Mouse (Mus musculus) MEL (cell line): ENCODE results near the gene Nipsnap2. TPM values are rescaled to one million over a fixed set of nuclear protein-coding genes. Genes with fewer than 3 reads are reported as not detected.
A peak's percentile ranks its signal among the peaks of the same experiment; 100 is the strongest.

ENCODE experiments used
- DNase-seq: peaks from one replicate; pipeline ENCODE4 v3.0.0; 2011; ENCODE audit warnings: low read depth, low spot score
- H3K27ac ChIP-seq: 2 replicates; pipeline ENCODE4 v1.5.1; 2012; ENCODE audit warnings: low read depth, mild to moderate bottlenecking, control low read depth, low read length, moderate library complexity; ENCODE audit not compliant: control insufficient read depth
- H3K27me3 ChIP-seq, 2 experiments: fragments of 150-350 bp in 1 of 2; sonication (generic) in 1 of 2; 2 replicates each; pipeline ENCODE4 v1.6.1; 2012; ENCODE audit warnings: low read length in 2 of 2, mild to moderate bottlenecking in 2 of 2, improper control_type of control experiment in 1 of 2, moderate library complexity in 1 of 2; ENCODE audit not compliant: insufficient read depth in 2 of 2, control insufficient read depth in 1 of 2
- H3K36me3 ChIP-seq, 2 experiments: 2 replicates each; pipeline ENCODE4 v1.6.1; 2012 to 2014; ENCODE audit warnings: low read length in 2 of 2, improper control_type of control experiment in 1 of 2, inconsistent platforms in 1 of 2, mild to moderate bottlenecking in 1 of 2; ENCODE audit not compliant: insufficient read depth in 2 of 2, control insufficient read depth in 1 of 2
- H3K4me1 ChIP-seq, 2 experiments: fragments of 150-350 bp in 1 of 2; sonication (generic) in 1 of 2; 2 replicates each; pipeline ENCODE4 v1.6.1; 2012; ENCODE audit warnings: low read length in 2 of 2, improper control_type of control experiment in 1 of 2, mild to moderate bottlenecking in 1 of 2; ENCODE audit not compliant: insufficient read depth in 2 of 2, control insufficient read depth in 1 of 2
- H3K4me3 ChIP-seq, 2 experiments: fragments of 150-350 bp in 1 of 2; sonication (generic) in 1 of 2; 2 replicates each; pipeline ENCODE4 v1.5.1; 2012; ENCODE audit warnings: low read depth in 2 of 2, low read length in 2 of 2, mild to moderate bottlenecking in 2 of 2, moderate library complexity in 2 of 2, control low read depth in 1 of 2, improper control_type of control experiment in 1 of 2; ENCODE audit not compliant: control insufficient read depth in 1 of 2, insufficient read depth in 1 of 2
- H3K79me2 ChIP-seq: 2 replicates; pipeline ENCODE4 v1.6.1; 2012; ENCODE audit warnings: mild to moderate bottlenecking, low read length, moderate library complexity; ENCODE audit not compliant: control insufficient read depth, poor library complexity, insufficient read depth
- H3K9ac ChIP-seq: 2 replicates; pipeline ENCODE4 v1.6.1; 2012; ENCODE audit warnings: low read depth, mild to moderate bottlenecking, control low read depth, low read length, moderate library complexity; ENCODE audit not compliant: control insufficient read depth, poor library complexity, severe bottlenecking
- H3K9me3 ChIP-seq: fragments of 150-350 bp; sonication (generic); replicated peaks from 2 replicates; pipeline ENCODE4 v1.6.1; 2012; ENCODE audit warnings: mild to moderate bottlenecking, low read length, improper control_type of control experiment, moderate library complexity; ENCODE audit not compliant: insufficient read depth
- BHLHE40 ChIP-seq: IDR thresholded peaks from 2 replicates; pipeline ENCODE4 v1.6.1; 2012; ENCODE audit warnings: low read depth, mild to moderate bottlenecking, inconsistent platforms, low read length, improper control_type of control experiment, borderline replicate concordance
- CHD2 ChIP-seq: IDR thresholded peaks from 2 replicates; pipeline ENCODE4 v1.6.1; 2011; ENCODE audit warnings: low read length, improper control_type of control experiment
- CTCF ChIP-seq, 3 experiments: IDR thresholded peaks in 2 of 3; conservative IDR thresholded peaks in 1 of 3; 2 replicates each; pipeline ENCODE4 v1.5.1; 2011 to 2012; ENCODE audit warnings: low read length in 3 of 3, low read depth in 2 of 3, mild to moderate bottlenecking in 2 of 3, improper control_type of control experiment in 1 of 3, inconsistent platforms in 1 of 3, mixed read lengths in 1 of 3, moderate library complexity in 1 of 3; ENCODE audit not compliant: control insufficient read depth in 1 of 3, insufficient read depth in 1 of 3, poor library complexity in 1 of 3, severe bottlenecking in 1 of 3
- ELF1 ChIP-seq: IDR thresholded peaks from 2 replicates; pipeline ENCODE4 v1.6.1; 2014; ENCODE audit warnings: low read depth, mild to moderate bottlenecking, inconsistent platforms, low read length, improper control_type of control experiment, moderate library complexity
- EP300 ChIP-seq, 2 experiments: IDR thresholded peaks; 2 replicates each; pipeline ENCODE4 v1.6.1; 2011; ENCODE audit warnings: improper control_type of control experiment in 2 of 2, low read length in 2 of 2, low read depth in 1 of 2, mild to moderate bottlenecking in 1 of 2
- ETS1 ChIP-seq: IDR thresholded peaks from 2 replicates; pipeline ENCODE4 v1.6.1; 2012; ENCODE audit warnings: low read depth, mild to moderate bottlenecking, inconsistent platforms, low read length, improper control_type of control experiment, moderate library complexity
- GATA1 ChIP-seq: IDR thresholded peaks from 2 replicates; pipeline ENCODE4 v1.6.1; 2011; ENCODE audit warnings: low read depth, low read length, improper control_type of control experiment
- MAFK ChIP-seq: IDR thresholded peaks from 2 replicates; pipeline ENCODE4 v1.6.1; 2011; ENCODE audit warnings: low read depth, mild to moderate bottlenecking, low read length, improper control_type of control experiment, borderline replicate concordance
- MAZ ChIP-seq: IDR thresholded peaks from 2 replicates; pipeline ENCODE4 v1.6.1; 2012; ENCODE audit warnings: low read depth, mild to moderate bottlenecking, inconsistent platforms, low read length, improper control_type of control experiment
- MXI1 ChIP-seq: IDR thresholded peaks from 2 replicates; pipeline ENCODE4 v1.6.1; 2011; ENCODE audit warnings: mild to moderate bottlenecking, low read depth, low read length, improper control_type of control experiment
- MYB ChIP-seq: IDR thresholded peaks from 2 replicates; pipeline ENCODE4 v1.6.1; 2011; ENCODE audit warnings: mild to moderate bottlenecking, low read depth, low read length, improper control_type of control experiment
- MYC ChIP-seq: IDR thresholded peaks from 2 replicates; pipeline ENCODE4 v1.6.1; 2011; ENCODE audit warnings: low read depth, mild to moderate bottlenecking, low read length, improper control_type of control experiment, moderate library complexity
- NELFE ChIP-seq: IDR thresholded peaks from 2 replicates; pipeline ENCODE4 v1.6.1; 2011; ENCODE audit warnings: low read depth, low read length, improper control_type of control experiment
- NRF1 ChIP-seq: IDR thresholded peaks from 2 replicates; pipeline ENCODE4 v1.6.1; 2014; ENCODE audit warnings: low read depth, mild to moderate bottlenecking, inconsistent platforms, low read length, improper control_type of control experiment, moderate library complexity; ENCODE audit not compliant: poor library complexity, insufficient read depth, severe bottlenecking
- POLR2AphosphoS2 ChIP-seq: IDR thresholded peaks from 2 replicates; pipeline ENCODE4 v1.6.1; 2011; ENCODE audit warnings: low read length, improper control_type of control experiment
- RAD21 ChIP-seq: IDR thresholded peaks from 2 replicates; pipeline ENCODE4 v1.6.1; 2011; ENCODE audit warnings: mild to moderate bottlenecking, low read depth, low read length, improper control_type of control experiment
- RCOR1 ChIP-seq: IDR thresholded peaks from 2 replicates; pipeline ENCODE4 v1.6.1; 2012; ENCODE audit warnings: low read depth, mild to moderate bottlenecking, inconsistent platforms, low read length, improper control_type of control experiment
- SIN3A ChIP-seq: IDR thresholded peaks from 2 replicates; pipeline ENCODE4 v1.6.1; 2012; ENCODE audit warnings: low read length, improper control_type of control experiment, inconsistent platforms
- SMC3 ChIP-seq: IDR thresholded peaks from 2 replicates; pipeline ENCODE4 v1.6.1; 2011; ENCODE audit warnings: low read depth, low read length, improper control_type of control experiment
- TAL1 ChIP-seq: IDR thresholded peaks from 2 replicates; pipeline ENCODE4 v1.6.1; 2012; ENCODE audit warnings: mild to moderate bottlenecking, inconsistent platforms, low read length, moderate library complexity, mixed read lengths
- TCF12 ChIP-seq: IDR thresholded peaks from 2 replicates; pipeline ENCODE4 v1.6.1; 2014; ENCODE audit warnings: low read depth, mild to moderate bottlenecking, inconsistent platforms, low read length, improper control_type of control experiment, moderate library complexity
- UBTF ChIP-seq: IDR thresholded peaks from 2 replicates; pipeline ENCODE4 v1.6.1; 2012; ENCODE audit warnings: low read depth, mild to moderate bottlenecking, inconsistent platforms, low read length, improper control_type of control experiment, moderate library complexity, borderline replicate concordance; ENCODE audit not compliant: insufficient read depth
- USF1 ChIP-seq: IDR thresholded peaks from 2 replicates; pipeline ENCODE4 v1.6.1; 2014; ENCODE audit warnings: low read depth, mild to moderate bottlenecking, inconsistent platforms, low read length, improper control_type of control experiment, moderate library complexity
- USF2 ChIP-seq, 2 experiments: IDR thresholded peaks; 2 replicates each; pipeline ENCODE4 v1.6.1; 2011 to 2012; ENCODE audit warnings: improper control_type of control experiment in 2 of 2, low read length in 2 of 2, borderline replicate concordance in 1 of 2, inconsistent platforms in 1 of 2, low read depth in 1 of 2, mild to moderate bottlenecking in 1 of 2; ENCODE audit not compliant: insufficient read depth in 1 of 2
- ZKSCAN1 ChIP-seq: IDR thresholded peaks from 2 replicates; pipeline ENCODE4 v1.6.1; 2012; ENCODE audit warnings: low read depth, mild to moderate bottlenecking, inconsistent platforms, low read length, improper control_type of control experiment, moderate library complexity
- polyA plus RNA-seq, 2 experiments: library from polyadenylated mRNA; stranded (reverse) in 1 of 2; unstranded in 1 of 2; fragments of >175 nt in 1 of 2; fragments of >200 nt in 1 of 2; gene quantifications; 2 replicates each; pipeline versions ENCODE4 v1.2.1 to v1.2.4; 2012; ENCODE audit warnings: low replicate concordance in 2 of 2, low read depth in 1 of 2; ENCODE audit not compliant: insufficient read length in 2 of 2, insufficient read depth in 1 of 2, missing spikeins in 1 of 2
- total RNA-seq: library from RNA; depleted of rRNA; stranded (reverse); fragments of 300-350 nt; gene quantifications from 2 replicates; pipeline ENCODE4 v1.2.3, GENCODE M21; 2012

Nipsnap2 gene
- total and polyA plus RNA-seq, 3 experiments: 34.2 to 35.7 TPM; not detected in 1

DNA sequence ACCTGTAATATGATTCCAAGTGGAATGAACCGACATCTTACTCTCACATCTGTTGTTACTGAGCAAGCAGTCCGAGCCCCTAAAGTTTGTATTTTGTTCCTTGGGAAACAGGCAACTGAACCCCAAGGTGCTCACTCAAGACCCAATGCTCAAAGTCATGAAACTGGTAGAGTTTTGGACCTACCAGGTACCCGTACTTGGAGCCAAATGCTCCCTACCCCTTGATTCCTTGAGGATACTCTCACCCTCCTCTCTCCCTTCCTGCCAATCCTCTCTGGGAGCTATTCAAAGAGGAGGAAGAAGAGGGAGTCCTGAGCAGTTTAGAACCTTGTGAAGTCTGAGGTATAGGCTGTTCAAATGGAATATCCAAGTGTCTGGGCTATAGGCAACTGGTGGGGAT is 1.9 kb downstream of the Nipsnap2 start:
- peaks cover 15 to 46% of the 10 kb centered on the region in 2 experiments for H3K4me1 ChIP-seq

DNA sequence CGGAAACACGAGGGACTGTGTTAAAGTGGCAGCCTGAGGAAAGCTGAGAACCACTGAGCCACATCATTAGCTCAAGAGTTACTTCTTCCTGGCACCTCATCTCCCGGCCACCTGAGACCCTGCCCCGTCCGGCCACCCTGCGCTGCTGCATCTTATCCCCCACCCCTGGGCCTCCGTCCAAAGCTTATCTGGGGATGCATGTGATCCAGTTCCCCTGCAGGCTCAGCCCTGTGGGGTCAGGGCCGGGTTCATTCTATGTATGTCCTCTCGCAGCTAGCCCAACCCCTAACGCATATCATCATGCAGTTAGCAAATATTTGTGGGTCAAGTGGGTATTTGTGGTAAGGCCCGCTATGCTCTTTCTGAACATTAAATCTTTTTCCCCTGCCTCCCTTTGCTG is 4.4 kb downstream of the Nipsnap2 start:
- peak; percentile 45; the same call in 1 of the 2 replicates for TF ChIP-seq ETS1
- TF ChIP-seq USF2 (IDR thresholded peaks at IDR 0.05; ENCODE audit: borderline replicate concordance in 1 of 2, insufficient read depth in 1 of 2, low read depth in 1 of 2, low read length in 2 of 2): no peak
- no peak for TF ChIP-seq NRF1
- TF ChIP-seq RAD21: no peak
- no peak for TF ChIP-seq MYB
- TF ChIP-seq EP300 (IDR thresholded peaks at IDR 0.05; ENCODE audit: low read depth in 1 of 2, low read length in 2 of 2): peak in 1 of 2 experiments; percentile 52; a peak in 3 of 4 replicates
- TF ChIP-seq MXI1: peak; percentile 49
- peak; percentile 59 for TF ChIP-seq TCF12
- peak; percentile 69 for TF ChIP-seq USF1
- 0 out of 2 replicates have a peak, but pooled peaks have one; percentile 25 for TF ChIP-seq BHLHE40
- peak; percentile 50; the same call in 1 of the 2 replicates for TF ChIP-seq GATA1
- 0 out of 2 replicates have a peak, but pooled peaks have one; percentile 33 for TF ChIP-seq MAZ
- peak; percentile 52 for TF ChIP-seq SIN3A
- no peak for TF ChIP-seq CTCF (IDR thresholded peaks at IDR 0.05 in 2 of 3, conservative IDR thresholded peaks at IDR 0.05 in 1 of 3; ENCODE audit: control insufficient read depth in 1 of 3, insufficient read depth in 1 of 3, low read depth in 2 of 3, low read length in 3 of 3, poor library complexity in 1 of 3, severe bottlenecking in 1 of 3)
- TF ChIP-seq TAL1: peak; percentile 39; the same call in 1 of the 2 replicates
- DNase-seq: peak; percentile 56
- no peaks in the 10 kb centered on the region for H3K27me3 ChIP-seq
- H3K27ac ChIP-seq: peak overlapping the region; percentile 32
- peak overlapping the region; percentile 64 for H3K9ac ChIP-seq
- H3K4me3 ChIP-seq: peak overlapping the region; percentile 44 to 45
- H3K79me2 ChIP-seq: peaks cover 23% of the 10 kb centered on the region
- H3K36me3 ChIP-seq: peaks cover 0 to 32% of the 10 kb centered on the region in 2 experiments; a peak in 2 of 4 replicates
- H3K9me3 ChIP-seq: no peaks in the 10 kb centered on the region
- H3K4me1 ChIP-seq: peaks cover 15 to 39% of the 10 kb centered on the region in 2 experiments

More for the DNA sequence above, 1.9 kb downstream of the Nipsnap2 start:
- Histone ChIP-seq H3K9ac (no peak overlapping the region), H3K4me3 (no peak overlapping the region), H3K27me3 (no peaks in the 10 kb centered on the region), H3K9me3 (no peaks in the 10 kb centered on the region)
- peak; percentile 34 for DNase-seq
- TF ChIP-seq RAD21 (no peak), MYC (no peak), MAZ (no peak), BHLHE40 (no peak), MAFK (no peak), RCOR1 (no peak), TAL1 (no peak), ELF1 (no peak), MXI1 (no peak), NRF1 (no peak), GATA1 (no peak), NELFE (no peak), CHD2 (no peak), SMC3 (no peak), EP300 (IDR thresholded peaks at IDR 0.05; ENCODE audit: low read depth in 1 of 2, low read length in 2 of 2) (no peak), POLR2AphosphoS2 (no peak), USF2 (IDR thresholded peaks at IDR 0.05; ENCODE audit: borderline replicate concordance in 1 of 2, insufficient read depth in 1 of 2, low read depth in 1 of 2, low read length in 2 of 2) (no peak), ZKSCAN1 (no peak), UBTF (no peak)
- TF ChIP-seq, all 39 proteins: peak for 0
- H3K79me2 ChIP-seq: peaks cover 23% of the 10 kb centered on the region
- no peak overlapping the region for H3K27ac ChIP-seq
- H3K36me3 ChIP-seq: peaks cover 0 to 39% of the 10 kb centered on the region in 2 experiments; a peak in 2 of 4 replicates
